Mouse (Mus musculus) CH12.LX (cell line): ENCODE measurements around the gene Gnptab. TPM values are rescaled to one million over a fixed set of nuclear protein-coding genes. Genes with fewer than 3 reads are reported as not detected.
"Not testable (repeated sequence)": the region's sequence is repeated elsewhere in the genome, so short reads cannot be mapped to it uniquely, and the experiment has no call there.

Source experiments
- DNase-seq: peaks from one replicate; pipeline ENCODE4 v3.0.0-alpha.2; 2013; ENCODE audit errors: extremely low read depth
- H3K27ac ChIP-seq: 2 replicates; pipeline ENCODE4 v1.5.1; 2012; ENCODE audit warnings: low read depth, mild to moderate bottlenecking, control low read depth, moderate library complexity; ENCODE audit not compliant: insufficient read depth
- H3K27me3 ChIP-seq: replicated peaks from 2 replicates; pipeline ENCODE3; 2012; ENCODE audit warnings: inconsistent platforms
- H3K36me3 ChIP-seq, 2 experiments: replicated peaks in 1 of 2; 2 replicates each; pipeline versions ENCODE3 to v1.6.1; 2012; ENCODE audit warnings: inconsistent platforms in 1 of 2, low read length in 1 of 2, mild to moderate bottlenecking in 1 of 2, mixed read lengths in 1 of 2, moderate library complexity in 1 of 2; ENCODE audit not compliant: control insufficient read depth in 1 of 2, insufficient read depth in 1 of 2
- H3K4me1 ChIP-seq, 2 experiments: 2 replicates each; pipeline ENCODE4 v1.6.1; 2012; ENCODE audit warnings: inconsistent platforms in 1 of 2, moderate library complexity in 1 of 2; ENCODE audit not compliant: insufficient read depth in 2 of 2, control insufficient read depth in 1 of 2
- H3K4me2 ChIP-seq: 2 replicates; pipeline ENCODE4 v1.6.1; 2012; ENCODE audit warnings: low read depth, mild to moderate bottlenecking, control low read depth; ENCODE audit not compliant: poor library complexity, insufficient read depth, severe bottlenecking
- H3K4me3 ChIP-seq, 3 experiments: fragments of 150-350 bp in 1 of 3; sonication (generic) in 1 of 3; replicated peaks in 1 of 3; 2 replicates each; pipeline versions ENCODE3 to v1.5.1; 2011 to 2012; ENCODE audit warnings: low read depth in 2 of 3, low read length in 2 of 3, mild to moderate bottlenecking in 2 of 3, moderate library complexity in 2 of 3, control low read depth in 1 of 3, improper control_type of control experiment in 1 of 3, inconsistent platforms in 1 of 3, mixed read lengths in 1 of 3; ENCODE audit not compliant: poor library complexity in 1 of 3
- H3K79me2 ChIP-seq: replicated peaks from 2 replicates; pipeline ENCODE4 v1.6.1; 2012; ENCODE audit warnings: mild to moderate bottlenecking, moderate library complexity; ENCODE audit not compliant: control insufficient read depth, poor library complexity, insufficient read depth, severe bottlenecking; ENCODE audit errors: extremely low read depth
- H3K9ac ChIP-seq: 2 replicates; pipeline ENCODE4 v1.6.1; 2012; ENCODE audit warnings: low read depth, mild to moderate bottlenecking, control low read depth, moderate library complexity; ENCODE audit not compliant: insufficient read depth
- H3K9me3 ChIP-seq: replicated peaks from 2 replicates; pipeline ENCODE3; 2012; ENCODE audit warnings: low read length, inconsistent platforms, mixed read lengths
- CHD1 ChIP-seq: IDR thresholded peaks from 2 replicates; pipeline ENCODE4 v1.6.1; 2012; ENCODE audit warnings: low read depth, low read length, improper control_type of control experiment, inconsistent platforms
- CHD2 ChIP-seq: IDR thresholded peaks from 2 replicates; pipeline ENCODE4 v1.6.1; 2011; ENCODE audit warnings: low read length, improper control_type of control experiment
- CTCF ChIP-seq, 2 experiments: IDR thresholded peaks in 1 of 2; conservative IDR thresholded peaks in 1 of 2; 2 replicates each; pipeline ENCODE4 v1.5.1; 2011 to 2012; ENCODE audit warnings: low read depth in 2 of 2, low read length in 2 of 2, improper control_type of control experiment in 1 of 2, inconsistent platforms in 1 of 2, mild to moderate bottlenecking in 1 of 2, moderate library complexity in 1 of 2
- ELF1 ChIP-seq: IDR thresholded peaks from 2 replicates; pipeline ENCODE4 v1.6.1; 2014; ENCODE audit warnings: low read depth, mild to moderate bottlenecking, inconsistent platforms, low read length, improper control_type of control experiment
- EP300 ChIP-seq: IDR thresholded peaks from 2 replicates; pipeline ENCODE4 v1.6.1; 2011; ENCODE audit warnings: low read length, improper control_type of control experiment
- ETS1 ChIP-seq: conservative IDR thresholded peaks from 2 replicates; pipeline ENCODE4 v1.6.1; 2012; ENCODE audit warnings: low read depth, mild to moderate bottlenecking, inconsistent platforms, low read length, improper control_type of control experiment, moderate library complexity
- IRF4 ChIP-seq: IDR thresholded peaks from 2 replicates; pipeline ENCODE4 v1.6.1; 2014; ENCODE audit warnings: low read depth, mild to moderate bottlenecking, inconsistent platforms, low read length, improper control_type of control experiment
- MAX ChIP-seq: IDR thresholded peaks from 2 replicates; pipeline ENCODE4 v1.6.1; 2011; ENCODE audit warnings: low read length, improper control_type of control experiment
- MEF2A ChIP-seq: IDR thresholded peaks from 2 replicates; pipeline ENCODE4 v1.6.1; 2014; ENCODE audit warnings: low read depth, mild to moderate bottlenecking, inconsistent platforms, low read length, improper control_type of control experiment, borderline replicate concordance
- MXI1 ChIP-seq: IDR thresholded peaks from 2 replicates; pipeline ENCODE4 v1.6.1; 2011; ENCODE audit warnings: mild to moderate bottlenecking, low read depth, low read length, improper control_type of control experiment
- NELFE ChIP-seq: IDR thresholded peaks from 2 replicates; pipeline ENCODE4 v1.6.1; 2011; ENCODE audit warnings: low read depth, low read length, improper control_type of control experiment
- POLR2AphosphoS2 ChIP-seq: IDR thresholded peaks from 2 replicates; pipeline ENCODE4 v1.6.1; 2011; ENCODE audit warnings: low read depth, low read length, improper control_type of control experiment
- SIN3A ChIP-seq: IDR thresholded peaks from 2 replicates; pipeline ENCODE4 v1.6.1; 2012; ENCODE audit warnings: low read length, improper control_type of control experiment, inconsistent platforms
- TBP ChIP-seq: conservative IDR thresholded peaks from 2 replicates; pipeline ENCODE4 v1.6.1; 2011; ENCODE audit warnings: low read depth, low read length, improper control_type of control experiment
- UBTF ChIP-seq: IDR thresholded peaks from 2 replicates; pipeline ENCODE4 v1.6.1; 2012; ENCODE audit warnings: low read depth, mild to moderate bottlenecking, inconsistent platforms, low read length, improper control_type of control experiment, moderate library complexity
- USF2 ChIP-seq: conservative IDR thresholded peaks from 2 replicates; pipeline ENCODE4 v1.6.1; 2011; ENCODE audit warnings: low read depth, low read length, improper control_type of control experiment
- ZKSCAN1 ChIP-seq: IDR thresholded peaks from 2 replicates; pipeline ENCODE4 v1.6.1; 2012; ENCODE audit warnings: low read depth, inconsistent platforms, low read length, improper control_type of control experiment, borderline replicate concordance
- ZMIZ1 ChIP-seq: IDR thresholded peaks from 2 replicates; pipeline ENCODE4 v1.6.1; 2012; ENCODE audit warnings: low read depth, mild to moderate bottlenecking, inconsistent platforms, low read length, improper control_type of control experiment
- dilution Hi-C: fragments of 300-500 bp; cut with MboI; formaldehyde crosslinking; loops from 2 replicates; pipeline ENCODE4 v1.14.3; 2020; ENCODE audit warnings: low sequenced_read_pairs; ENCODE audit not compliant: extremely low pct_unique_long_range_greater_than_20kb, extremely low pct_ligation_motif_present
- in situ Hi-C: fragments of 300-500 bp; cut with MboI; formaldehyde crosslinking; loops from 3 replicates; pipeline ENCODE4 v1.14.3; 2019; ENCODE audit warnings: low sequenced_read_pairs, low pct_ligation_motif_present, low pct_unique_long_range_greater_than_20kb, mixed read lengths
- polyA plus RNA-seq: library from polyadenylated mRNA; unstranded; fragments of >175 nt; gene quantifications from 2 replicates; pipeline ENCODE4 v1.2.1, GENCODE M21; 2012; ENCODE audit warnings: low read depth; ENCODE audit not compliant: insufficient read length
- total RNA-seq, 2 experiments: library from RNA; depleted of rRNA; stranded (reverse); fragments of 300-350 nt in 1 of 2; fragments of >200 nt in 1 of 2; gene quantifications; 2 replicates each; pipeline ENCODE4 v1.2.3; 2012 to 2014

Gnptab gene
- total and polyA plus RNA-seq, 3 experiments = 13.2 to 38.2 (median 18.0) TPM

DNA sequence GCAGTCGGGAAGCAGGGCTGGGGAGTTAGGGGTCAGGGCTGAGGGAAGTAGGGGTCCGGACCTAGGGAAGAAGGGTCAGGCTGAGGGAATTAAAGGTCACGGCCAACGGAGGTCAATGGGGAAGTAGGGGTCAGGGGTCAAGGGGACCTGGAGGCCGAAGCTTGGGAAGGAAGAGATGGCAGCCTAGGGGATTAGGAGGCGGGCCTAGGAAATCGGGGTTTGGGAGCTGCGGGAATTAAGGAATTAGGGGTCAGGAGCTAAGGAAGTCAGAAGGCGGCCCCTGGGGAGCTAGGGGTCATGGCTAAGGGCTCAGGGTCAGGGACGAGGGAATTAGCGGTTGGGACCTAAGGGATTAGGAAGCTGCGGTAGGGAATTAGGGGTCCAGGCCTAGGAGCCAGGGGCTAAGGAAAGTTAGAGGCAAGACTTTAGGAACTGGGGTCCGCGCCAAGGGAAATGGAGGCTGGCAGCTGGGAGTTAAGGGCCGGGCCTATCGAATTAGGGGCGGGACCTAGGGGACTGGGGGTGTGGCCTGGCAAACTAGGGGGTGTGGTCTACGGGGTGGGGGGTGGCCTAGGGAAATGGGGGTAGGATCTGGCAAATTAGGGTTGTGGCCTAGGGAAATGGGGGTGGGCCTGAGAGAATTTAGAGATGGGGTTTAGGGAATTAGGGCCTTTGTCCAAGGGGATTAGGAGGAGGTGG is 81.3 kb downstream of the Gnptab start:
- no peaks in the 10 kb centered on the region for H3K27me3 ChIP-seq
- no peak overlapping the region for H3K4me2 ChIP-seq
- no peak overlapping the region for H3K27ac ChIP-seq
- H3K79me2 ChIP-seq = no peaks in the 10 kb centered on the region
- H3K4me3 ChIP-seq = no peak overlapping the region
- in situ Hi-C loops = no loop called here
- 0 out of 4 replicates have a peak, but pooled peaks cover 0 to 5% of the 10 kb centered on the region in 2 experiments for H3K4me1 ChIP-seq
- H3K9ac ChIP-seq = no peak overlapping the region
- dilution Hi-C loops = no loop called here
- no peaks in the 10 kb centered on the region for H3K9me3 ChIP-seq
- no peak for DNase-seq
- TF ChIP-seq MEF2A = no peak
- TF ChIP-seq IRF4 = no peak
- TF ChIP-seq USF2 = no peak
- no peak for TF ChIP-seq EP300
- TF ChIP-seq ELF1 = no peak
- TF ChIP-seq MAX = no peak
- TF ChIP-seq MXI1 = no peak
- no peak for TF ChIP-seq POLR2AphosphoS2
- TF ChIP-seq UBTF = no peak
- TF ChIP-seq ETS1 = no peak
- TF ChIP-seq CHD2 = no peak
- TF ChIP-seq CHD1 = no peak
- no peak for TF ChIP-seq NELFE
- TF ChIP-seq SIN3A = no peak
- no peak for TF ChIP-seq ZKSCAN1
- no peak for TF ChIP-seq TBP
- no peak for TF ChIP-seq CTCF (conservative IDR thresholded peaks at IDR 0.05 in 1 of 2, IDR thresholded peaks at IDR 0.05 in 1 of 2; ENCODE audit: low read depth in 2 of 2, low read length in 2 of 2)
- TF ChIP-seq ZMIZ1 = no peak
- H3K36me3 ChIP-seq = no peaks in the 10 kb centered on the region

DNA sequence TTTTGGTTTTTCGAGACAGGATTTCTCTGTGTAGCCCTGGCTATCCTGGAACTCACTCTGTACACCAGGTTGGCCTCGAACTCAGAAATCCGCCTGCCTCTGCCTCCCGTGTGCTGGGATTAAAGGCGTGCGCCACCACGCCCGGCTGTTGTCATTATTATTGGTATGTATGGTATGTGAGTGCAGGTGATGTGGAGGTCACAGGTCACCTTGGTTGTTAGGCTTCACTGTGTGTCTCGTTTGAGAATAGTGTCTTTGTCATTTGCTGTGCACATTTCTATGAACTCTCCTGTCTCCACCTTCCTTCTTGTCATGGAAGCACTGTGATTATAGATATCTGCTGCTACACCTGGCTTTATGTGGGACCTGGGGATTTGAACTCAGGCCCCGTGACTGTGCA is 103.9 kb downstream of the Gnptab start:
- H3K9ac ChIP-seq, H3K4me1 ChIP-seq, H3K4me3 ChIP-seq, dilution Hi-C loops, DNase-seq, H3K36me3 ChIP-seq, H3K4me2 ChIP-seq, H3K9me3 ChIP-seq, H3K27me3 ChIP-seq, in situ Hi-C loops, H3K79me2 ChIP-seq, H3K27ac ChIP-seq: not testable (repeated sequence)
